Mouse (Mus musculus) inflammation-experienced regulatory T-cells (primary cell): ENCODE measurements around the gene Rhox2f. TPM values are rescaled to one million over a fixed set of nuclear protein-coding genes. Genes with fewer than 3 reads are reported as not detected.

Experiments used
- polyA plus RNA-seq, 2 experiments: library from polyadenylated mRNA; unstranded; fragments of 100-300 nt; shearing (Covaris generic); gene quantifications; one replicate each; pipeline ENCODE4 v1.2.1; 2017

The Rhox2f gene
- polyA plus RNA-seq: not detected

DNA sequence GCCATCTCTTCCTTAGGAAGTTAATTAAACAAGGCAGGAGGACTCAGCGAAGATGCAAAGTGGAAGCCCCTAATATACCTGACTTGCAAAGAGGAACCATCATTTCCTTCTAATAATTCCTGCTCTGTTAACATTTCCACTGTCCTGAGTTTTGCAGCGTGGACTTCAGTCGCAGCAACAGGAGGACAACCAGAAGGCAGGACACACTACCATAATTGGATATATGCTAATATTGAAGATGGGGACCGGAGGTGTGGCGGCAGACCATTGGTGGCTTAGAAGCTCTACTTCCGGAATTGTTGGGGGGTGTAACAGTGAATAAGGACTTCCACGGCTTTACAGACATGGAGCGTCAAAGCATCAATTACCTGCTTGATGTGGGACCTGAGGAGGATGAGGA is at the start of gene Rhox2f:
Gene Rhox2f, plus strand, starts transcription at position 301 of the 400 bp plus-strand sequence.

DNA sequence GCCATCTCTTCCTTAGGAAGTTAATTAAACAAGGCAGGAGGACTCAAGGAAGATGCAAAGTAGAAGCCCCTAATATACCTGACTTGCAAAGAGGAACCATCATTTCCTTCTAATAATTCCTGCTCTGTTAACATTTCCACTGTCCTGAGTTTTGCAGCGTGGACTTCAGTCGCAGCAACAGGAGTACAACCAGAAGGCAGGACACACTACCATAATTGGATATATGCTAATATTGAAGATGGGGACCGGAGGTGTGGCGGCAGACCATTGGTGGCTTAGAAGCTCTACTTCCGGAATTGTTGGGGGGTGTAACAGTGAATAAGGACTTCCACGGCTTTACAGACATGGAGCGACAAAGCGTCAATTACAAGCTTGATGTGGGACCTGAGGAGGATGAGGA is 41.1 kb upstream of the Rhox2f start, which contains the start of gene Rhox2e:
Gene Rhox2e, plus strand, starts transcription at position 301 of the 400 bp plus-strand sequence.

DNA sequence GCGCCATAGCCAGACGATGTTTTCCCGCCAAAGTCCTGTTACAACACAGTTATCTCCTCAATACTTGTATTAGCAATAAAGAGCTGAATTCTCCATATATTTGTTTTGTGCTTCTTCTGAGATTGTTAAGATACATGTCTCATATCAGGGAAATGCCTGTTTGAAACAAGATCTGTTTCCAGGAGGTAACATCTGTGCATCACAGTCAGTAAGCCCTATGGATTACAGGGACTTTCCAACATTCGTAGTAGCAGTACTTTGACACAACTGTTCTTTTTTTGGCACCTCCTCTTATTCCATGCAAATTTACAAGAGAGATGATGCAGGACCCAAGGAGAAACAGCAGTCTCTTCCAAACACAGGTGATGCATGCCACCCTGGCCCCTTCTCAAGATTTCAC is 29.5 kb upstream of the Rhox2f start, which contains the start of gene Rhox3e:
Gene Rhox3e, plus strand, starts transcription at position 301 of the 400 bp plus-strand sequence.

DNA sequence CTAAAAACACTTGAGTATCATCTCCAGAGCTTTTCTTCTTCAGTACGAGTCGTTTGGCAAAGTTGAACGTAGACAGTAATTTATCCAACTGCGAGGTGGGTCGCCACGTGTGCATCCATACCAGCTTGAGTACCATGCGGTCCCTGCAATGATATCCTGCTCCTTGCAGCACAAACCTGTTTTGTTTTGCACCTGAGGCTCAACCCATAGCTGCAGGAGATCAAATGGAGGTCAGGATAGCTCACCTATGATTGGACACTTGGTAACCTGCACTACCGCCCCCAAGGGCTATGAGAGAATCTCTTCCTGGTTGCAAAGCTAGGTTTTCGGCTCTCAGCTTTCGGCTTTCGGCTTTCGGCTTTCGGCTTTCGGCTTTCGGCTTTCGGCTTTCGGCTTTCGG is 14.1 kb upstream of the Rhox2f start, which contains the start of gene Rhox4e:
Gene Rhox4e, plus strand, starts transcription at position 301 of the 400 bp plus-strand sequence.

DNA sequence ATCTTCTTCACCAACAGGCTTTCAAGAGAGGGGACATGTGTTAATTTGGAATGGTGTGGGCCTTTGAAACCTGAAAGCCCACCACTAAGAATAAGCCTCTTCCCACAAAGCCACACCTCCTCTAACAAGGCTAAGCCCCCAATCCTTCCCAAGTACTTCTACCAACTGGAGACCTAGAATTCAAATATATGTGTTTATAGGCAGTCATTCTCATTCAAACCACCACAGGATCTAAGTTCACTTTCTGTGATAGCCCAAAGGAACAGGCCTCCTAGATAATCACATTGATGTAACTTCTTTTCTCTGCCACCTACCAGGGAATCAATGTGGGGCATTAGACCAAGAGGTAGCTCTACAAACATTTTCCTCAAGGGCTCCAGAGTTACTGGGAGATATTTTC is 9.5 kb downstream of the Rhox2f start, which contains the start of gene Rhox3f:
Gene Rhox3f, plus strand, starts transcription at position 301 of the 400 bp plus-strand sequence.

DNA sequence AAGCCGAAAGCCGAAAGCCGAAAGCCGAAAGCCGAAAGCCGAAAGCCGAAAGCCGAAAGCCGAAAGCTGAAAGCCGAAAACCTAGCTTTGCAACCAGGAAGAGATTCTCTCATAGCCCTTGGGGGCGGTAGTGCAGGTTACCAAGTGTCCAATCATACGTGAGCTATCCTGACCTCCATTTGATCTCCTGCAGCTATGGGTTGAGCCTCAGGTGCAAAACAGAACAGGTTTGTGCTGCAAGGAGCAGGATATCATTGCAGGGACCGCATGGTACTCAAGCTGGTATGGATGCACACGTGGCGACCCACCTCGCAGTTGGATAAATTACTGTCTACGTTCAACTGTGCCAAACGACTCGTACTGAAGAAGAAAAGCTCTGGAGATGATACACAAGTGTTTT is 36.4 kb downstream of the Rhox2f start, which contains the start of gene Rhox4f:
Gene Rhox4f, minus strand, starts transcription at position 101 of the 400 bp plus-strand sequence.

Other genes with a start within 250 kb of the Rhox2f start
- gene Rhox3a2, start 191.4 kb upstream of the Rhox2f start, polyA plus RNA-seq: not detected
- gene Rhox4a2, start 180.6 kb upstream of the Rhox2f start, polyA plus RNA-seq: under 1 TPM in 1 of 2 experiments, not detected in 1; 0.71 TPM
- not detected for gene Rhox2b, start 159.3 kb upstream of the Rhox2f start, polyA plus RNA-seq
- 1 to 10 TPM in 1 of 2 experiments, not detected in 1; 1.8 TPM for gene Rhox4b, start 138.9 kb upstream of the Rhox2f start, polyA plus RNA-seq
- gene Rhox2c, start 117.7 kb upstream of the Rhox2f start, polyA plus RNA-seq: not detected
- gene Rhox3c, start 112.8 kb upstream of the Rhox2f start, polyA plus RNA-seq: 1 to 10 TPM in 1 of 2 experiments, not detected in 1; 1.5 TPM
- under 1 TPM in 1 of 2 experiments, not detected in 1; 0.10 TPM for gene Rhox4c, start 91.1 kb upstream of the Rhox2f start, polyA plus RNA-seq
- gene Rhox2d, start 78.0 kb upstream of the Rhox2f start, polyA plus RNA-seq: not detected
- under 1 TPM; 0.34 to 0.47 TPM for gene Rhox4d, start 57.0 kb upstream of the Rhox2f start, polyA plus RNA-seq
- not detected for gene Rhox2e, start 41.0 kb upstream of the Rhox2f start, polyA plus RNA-seq
- gene Rhox3e, start 29.4 kb upstream of the Rhox2f start, polyA plus RNA-seq: not detected
- gene Rhox4e, start 14.0 kb upstream of the Rhox2f start, polyA plus RNA-seq: 1 to 10 TPM in 1 of 2 experiments, under 1 TPM in 1; 0.35 to 2.6 TPM
- gene Rhox3f, start 9.6 kb downstream of the Rhox2f start, polyA plus RNA-seq: not detected
- gene Rhox4f, start 36.3 kb downstream of the Rhox2f start, polyA plus RNA-seq: not detected
- gene Rhox3g, start 57.2 kb downstream of the Rhox2f start, polyA plus RNA-seq: not detected
- gene Rhox2g, start 72.1 kb downstream of the Rhox2f start, polyA plus RNA-seq: not detected
- gene Rhox4g, start 79.9 kb downstream of the Rhox2f start, polyA plus RNA-seq: not detected
- not detected for gene Rhox3h, start 97.4 kb downstream of the Rhox2f start, polyA plus RNA-seq
- not detected for gene Rhox2h, start 101.9 kb downstream of the Rhox2f start, polyA plus RNA-seq
- not detected for gene Rhox5, start 233.4 kb downstream of the Rhox2f start, polyA plus RNA-seq